Mouse (Mus musculus) layer of hippocampus, postnatal 14 days (tissue): ENCODE results near the gene Ablim1. TPM values are rescaled to one million over a fixed set of nuclear protein-coding genes. Genes with fewer than 3 reads are reported as not detected.

Experiments
- DNase-seq, 2 experiments: peaks; one replicate each; pipeline ENCODE4 v3.0.0; 2021 to 2022; ENCODE audit warnings: low spot score in 2 of 2, mixed read lengths in 1 of 2
- total RNA-seq, 2 experiments: library from RNA; stranded (reverse); gene quantifications; 2 replicates each; pipeline ENCODE4 v1.2.3; 2021

The Ablim1 gene
- total RNA-seq, 2 experiments from 2014 or later = 68.1 to 78.3 TPM

DNA sequence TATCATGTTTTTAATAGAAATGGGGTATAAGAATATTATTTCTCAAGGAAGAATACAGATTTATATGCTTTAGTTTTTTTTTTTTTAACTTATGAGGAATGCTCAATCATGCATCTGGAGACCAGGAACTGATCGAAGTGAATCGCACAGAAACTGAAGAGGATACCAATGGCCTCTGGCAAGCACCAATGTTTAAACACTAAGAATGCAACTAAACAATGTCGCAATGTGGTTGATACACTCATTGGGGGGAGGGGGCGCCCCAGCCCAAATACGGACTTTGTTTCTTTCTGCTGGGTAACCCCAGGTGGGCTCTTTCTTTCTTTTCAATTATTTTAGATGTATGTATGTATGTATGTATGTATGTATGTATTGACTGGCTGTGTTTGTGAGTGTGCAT, 90.3 kb downstream of the Ablim1 start:
- no peak for DNase-seq

DNA sequence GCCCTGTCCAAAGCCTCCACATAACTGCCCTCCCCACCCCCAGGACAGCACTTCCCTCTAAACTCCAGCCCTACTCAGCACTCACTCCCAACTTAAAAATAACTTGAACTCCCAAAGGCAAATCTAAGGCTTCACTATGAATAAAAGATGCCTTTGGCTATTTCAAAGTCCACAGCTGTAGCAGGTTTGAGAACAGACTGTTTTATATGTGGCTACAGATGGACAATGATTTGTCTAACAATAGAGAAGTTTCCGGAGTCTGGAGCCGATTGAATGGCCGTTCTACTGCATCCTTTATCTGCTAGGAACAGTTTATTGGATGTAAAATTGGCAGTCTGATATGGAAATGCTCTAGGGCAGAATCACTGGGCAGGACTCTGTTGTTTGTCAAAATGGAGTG, 91.0 kb downstream of the Ablim1 start:
- DNase-seq = no peak

DNA sequence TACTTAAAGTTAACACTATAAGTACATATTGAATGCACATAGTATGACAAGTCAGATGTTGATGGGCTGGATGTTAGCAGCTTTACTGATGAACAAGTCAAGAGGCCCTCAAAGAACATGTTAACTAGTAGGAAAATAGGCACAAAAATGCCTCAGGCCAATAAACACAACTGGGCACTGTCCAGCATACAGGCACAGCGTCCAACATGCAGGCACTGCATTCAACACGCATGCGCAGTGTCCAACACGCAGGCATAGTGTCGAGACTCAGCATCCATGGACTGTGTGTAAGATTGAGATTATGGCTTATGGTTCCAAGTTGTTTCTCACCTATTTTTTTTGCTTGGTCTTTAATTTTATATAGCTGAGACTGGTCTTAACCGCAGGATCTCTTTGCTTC, 92.1 kb downstream of the Ablim1 start:
- DNase-seq = no peak

DNA sequence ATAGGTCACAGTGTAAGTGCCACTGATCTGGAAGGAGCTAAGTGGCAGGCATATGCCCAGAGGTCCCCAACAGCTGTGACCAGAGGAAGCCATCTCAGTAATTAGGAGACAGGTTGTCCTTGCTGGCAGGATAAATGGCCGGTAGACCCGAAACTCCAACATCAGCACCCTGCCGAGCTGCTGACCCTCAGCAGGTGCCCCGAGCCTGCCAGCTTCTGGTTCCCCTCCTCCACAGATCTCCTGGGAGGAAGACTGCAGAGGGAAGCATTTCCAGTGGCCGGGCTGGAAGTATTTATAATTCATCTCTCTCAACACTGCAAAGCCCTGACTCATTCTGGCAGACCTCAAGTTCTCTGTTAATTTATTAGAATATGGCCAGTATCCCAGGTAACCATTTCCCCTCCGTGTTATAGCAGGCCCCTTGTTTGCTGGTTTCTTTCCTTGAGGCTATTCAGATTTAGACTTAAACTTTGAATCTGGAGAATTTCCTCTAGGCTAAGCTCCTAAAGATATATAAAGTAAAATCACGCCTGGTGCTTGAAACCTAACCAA, 93.0 kb downstream of the Ablim1 start:
- DNase-seq = no peak

DNA sequence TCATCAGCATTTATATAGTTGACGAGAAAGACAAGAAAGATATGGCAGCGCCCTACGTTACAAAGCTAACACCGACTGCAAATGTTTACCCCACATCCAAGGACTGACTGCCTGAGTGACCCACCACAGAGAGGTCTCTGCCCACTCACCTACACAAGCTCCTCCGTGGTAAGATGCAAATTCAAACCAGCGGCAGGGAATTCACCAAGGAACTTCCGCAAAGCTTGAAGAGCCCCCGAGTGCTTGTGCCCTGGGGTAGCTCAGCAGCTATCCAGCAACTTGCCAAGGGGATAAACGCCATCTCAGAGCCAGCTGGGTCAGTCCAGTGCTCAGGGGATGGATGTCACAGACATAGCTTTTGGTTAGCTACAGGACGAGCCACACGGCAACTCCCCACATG, 95.0 kb downstream of the Ablim1 start:
- no peak for DNase-seq

DNA sequence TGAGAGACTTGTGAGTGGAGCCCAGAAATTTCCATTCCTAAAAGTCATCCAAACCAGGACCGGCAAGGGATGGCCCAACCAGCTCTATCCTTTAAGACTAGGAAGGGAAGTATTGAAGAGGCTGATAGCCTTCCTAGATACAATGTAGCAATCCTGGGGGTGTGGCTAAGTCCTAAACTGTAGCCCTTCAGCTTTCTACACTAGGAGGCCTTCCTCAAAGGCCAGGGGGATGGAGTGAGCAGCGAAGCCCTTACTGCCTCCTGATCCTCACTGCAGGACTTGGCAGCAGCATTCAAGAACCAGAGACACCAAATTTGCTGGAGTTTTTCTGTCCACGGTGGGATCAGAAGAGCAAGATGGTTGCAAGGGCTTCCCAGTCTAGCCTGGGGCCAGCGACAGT, 97.6 kb downstream of the Ablim1 start:
- DNase-seq = no peak

DNA sequence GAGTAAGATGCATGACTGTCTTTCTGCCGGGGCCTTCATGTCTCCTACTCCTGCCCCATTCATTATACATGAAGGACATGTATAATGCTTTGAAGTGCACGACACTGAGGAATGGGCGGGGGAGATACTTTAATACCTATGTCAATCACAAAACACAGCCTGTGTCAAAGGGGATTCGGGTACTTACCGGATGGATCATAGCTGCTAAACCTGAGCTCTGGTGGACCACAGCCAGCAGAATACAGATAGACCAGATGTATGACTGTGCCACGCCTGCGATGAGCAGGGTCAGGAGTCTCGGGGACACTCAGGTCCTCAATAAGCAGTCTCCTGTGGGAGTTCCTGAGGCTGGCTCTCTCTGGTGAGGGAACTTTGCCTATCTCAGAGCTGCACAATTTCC, 99.2 kb downstream of the Ablim1 start:
- no peak for DNase-seq

DNA sequence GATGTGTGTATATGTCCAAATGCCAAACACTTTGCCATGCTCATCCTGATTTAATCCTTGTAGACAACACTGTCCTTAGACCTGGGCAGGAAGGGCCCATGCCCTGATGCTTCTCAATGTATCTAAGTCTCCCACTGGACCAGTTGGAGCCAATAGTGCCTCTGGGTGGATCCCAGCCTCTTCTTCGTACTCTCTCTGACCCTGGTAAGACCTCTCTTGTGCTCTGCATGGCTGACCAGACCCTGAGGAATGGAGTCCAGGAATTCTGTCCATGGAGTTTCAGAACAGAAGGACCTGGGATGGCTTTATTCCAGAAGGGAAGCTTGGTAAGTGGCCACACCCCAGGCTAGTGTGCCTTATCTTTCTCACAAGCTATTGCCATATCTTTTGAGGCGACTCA, 102.3 kb downstream of the Ablim1 start:
- no peak for DNase-seq

DNA sequence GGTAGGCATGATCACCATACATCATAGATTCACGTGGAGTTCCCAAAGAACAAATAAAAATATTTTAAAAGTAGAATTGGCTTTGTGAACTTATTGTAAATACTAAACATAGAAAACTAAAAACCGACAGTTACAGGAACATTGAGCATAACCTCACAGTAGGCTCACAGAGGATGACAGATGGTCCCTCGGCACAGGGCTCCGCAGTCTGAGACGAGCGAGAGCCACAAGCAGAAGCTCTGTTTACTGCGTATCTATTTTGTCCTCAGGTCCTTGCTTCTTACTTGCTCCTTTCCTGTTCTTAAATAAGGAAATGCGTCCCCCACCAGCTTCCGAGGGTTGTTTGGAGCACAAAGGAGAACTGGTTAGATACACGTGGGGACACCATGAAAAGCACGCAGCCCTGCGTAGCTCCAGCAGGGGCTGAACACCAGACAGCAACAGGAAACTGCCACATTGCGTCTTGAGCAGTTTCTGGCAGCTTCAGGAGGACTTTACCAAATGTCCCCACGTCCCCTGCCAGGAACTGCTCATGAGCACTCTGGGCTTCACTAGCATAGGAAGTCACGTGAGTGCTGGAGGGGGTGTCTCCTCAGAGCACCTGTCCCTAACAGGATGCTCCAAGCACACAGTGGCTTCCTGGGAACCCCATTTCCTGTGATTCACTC, 103.1 kb downstream of the Ablim1 start:
- DNase-seq = peak; percentile 65 to 76

DNA sequence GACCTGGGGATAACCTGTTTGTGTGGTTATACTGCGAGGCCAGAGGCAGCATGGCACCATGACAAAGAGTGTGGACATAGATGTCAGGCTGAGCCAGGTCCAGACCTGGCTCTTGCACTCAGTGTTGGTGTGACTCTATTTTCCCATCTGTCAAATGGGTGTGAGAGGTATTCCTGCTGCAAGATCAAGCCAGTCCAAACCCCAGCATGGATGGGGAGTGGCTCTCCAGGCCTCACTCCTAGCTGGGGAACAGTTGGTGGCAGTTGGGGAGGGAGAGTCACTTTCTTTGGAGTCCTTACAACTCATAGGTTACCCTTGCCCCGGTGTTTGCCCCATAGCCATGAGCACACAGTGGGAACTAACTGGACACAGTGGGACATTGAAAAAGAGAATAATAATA, 103.8 kb downstream of the Ablim1 start:
- DNase-seq = no peak

DNA sequence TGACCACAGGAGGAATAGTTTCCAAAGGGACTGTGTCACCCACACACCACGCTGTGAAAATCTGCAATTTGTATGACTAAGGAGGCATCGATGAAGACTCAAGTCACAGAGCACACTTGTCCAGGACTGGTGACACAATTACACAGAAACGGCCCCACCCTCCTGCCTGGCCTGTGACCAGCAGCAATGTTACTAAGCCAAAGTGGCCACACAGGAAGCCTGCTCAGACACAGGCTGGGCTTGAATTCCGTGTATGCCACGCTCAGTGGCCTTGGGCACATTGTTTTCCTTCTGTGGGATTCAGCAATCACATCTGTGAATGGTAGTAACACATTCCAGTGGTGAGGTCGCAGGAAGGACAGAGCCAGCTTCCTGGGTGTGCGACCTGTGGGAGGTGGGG, 110.6 kb downstream of the Ablim1 start:
- no peak for DNase-seq

DNA sequence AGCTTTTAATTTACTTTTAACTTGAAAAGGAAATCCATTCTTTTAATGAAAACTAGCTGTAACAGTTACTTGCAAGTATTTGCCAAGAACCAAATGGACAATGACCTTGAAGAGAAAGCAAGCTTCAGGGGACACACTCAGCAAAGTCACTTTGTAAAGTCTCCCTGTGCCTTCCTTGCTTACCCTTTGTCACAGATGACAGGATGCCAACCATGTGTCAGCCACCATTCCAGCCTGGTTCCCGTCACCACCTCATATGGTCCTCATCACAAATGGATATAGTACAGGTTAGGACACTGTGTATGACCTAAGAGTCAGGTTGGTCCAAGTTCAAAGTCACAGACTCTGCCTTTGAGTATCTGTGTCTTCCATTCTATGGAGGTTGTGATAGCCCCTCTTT, 112.2 kb downstream of the Ablim1 start:
- DNase-seq = no peak

DNA sequence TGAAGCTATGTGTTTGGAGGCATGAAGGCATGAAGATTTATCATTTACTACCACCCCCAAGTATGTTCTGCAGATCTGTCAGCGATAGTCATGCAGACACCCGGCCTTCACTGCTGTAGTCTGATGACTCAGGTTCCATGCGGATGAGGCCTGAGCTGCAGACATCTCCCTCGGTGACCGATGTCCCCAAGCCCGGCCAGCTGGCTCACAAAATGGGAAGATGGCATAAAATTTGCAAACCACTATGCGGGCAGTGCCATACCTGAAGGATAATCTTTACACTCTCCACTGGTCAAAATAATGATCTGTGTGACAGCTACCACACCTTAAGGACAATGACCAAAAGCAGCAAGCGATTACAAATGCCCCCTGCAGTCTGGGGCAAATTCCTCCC, 113.6 kb downstream of the Ablim1 start:
- DNase-seq = no peak

DNA sequence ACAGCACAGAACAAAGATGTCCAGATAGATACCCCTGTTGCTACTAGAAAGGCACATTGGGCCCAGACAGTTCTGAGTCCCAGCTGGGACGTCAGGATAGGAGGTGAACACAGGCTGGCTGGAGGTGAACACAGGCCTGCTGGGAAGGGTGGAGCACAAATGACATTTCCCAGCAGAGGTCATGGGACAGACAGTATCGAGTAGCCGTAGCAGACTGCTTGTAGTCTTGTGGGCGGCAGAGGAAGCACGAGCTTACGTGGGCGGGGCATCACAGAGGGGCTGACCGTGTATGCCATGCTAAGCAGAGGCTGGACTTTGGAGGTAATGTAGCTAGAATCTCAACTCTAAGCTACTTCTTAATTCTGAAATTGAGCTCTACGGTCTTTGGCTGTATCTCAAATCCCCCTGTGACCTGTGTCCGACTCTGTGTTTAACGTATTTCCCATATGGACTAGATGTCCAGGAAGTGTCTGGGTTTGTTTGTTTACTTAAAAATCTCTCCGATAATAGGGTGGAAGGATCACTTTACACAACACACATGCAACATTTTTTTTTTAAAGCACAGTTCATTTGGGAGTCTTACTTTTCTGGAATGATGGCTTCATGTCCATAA, 114.1 kb downstream of the Ablim1 start:
- no peak for DNase-seq

DNA sequence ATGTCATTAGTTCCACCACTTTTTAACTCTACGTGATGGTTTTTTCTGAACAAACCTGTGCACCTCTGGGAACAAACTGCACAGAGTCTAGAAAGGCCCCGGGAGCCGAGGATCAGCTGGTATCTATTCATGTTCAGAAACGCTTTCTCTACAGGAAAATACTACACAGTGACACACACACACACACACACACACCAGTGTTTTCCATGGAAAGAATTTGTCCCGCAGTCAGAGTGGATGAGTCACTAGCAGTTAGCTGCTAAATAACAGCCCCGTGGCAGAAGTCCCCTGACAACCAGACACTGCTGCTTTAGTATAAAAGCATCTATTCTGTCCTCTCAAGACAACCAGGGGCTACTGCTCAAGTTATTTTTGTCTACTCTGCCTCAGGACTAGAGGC, 115.4 kb downstream of the Ablim1 start:
- no peak for DNase-seq

DNA sequence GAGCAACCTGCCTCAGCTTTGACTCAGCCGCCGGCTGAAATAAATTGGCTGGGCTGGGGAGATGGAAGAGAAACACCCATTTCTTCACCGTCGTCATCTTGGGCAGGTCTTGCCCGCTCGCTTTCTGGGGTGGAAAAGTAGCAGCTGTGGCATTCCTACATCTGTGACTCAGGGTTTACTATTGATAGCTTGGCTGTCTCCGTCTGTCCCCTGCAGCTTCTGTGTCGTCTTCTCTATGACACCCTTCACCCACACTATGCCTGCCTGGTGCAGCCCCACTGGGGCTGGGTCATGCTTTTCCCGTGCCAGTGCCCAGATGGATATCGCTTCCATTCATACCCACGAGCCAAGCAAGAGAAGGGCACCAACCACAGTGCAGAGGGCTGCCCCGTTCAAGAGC, 116.2 kb downstream of the Ablim1 start:
- no peak for DNase-seq

DNA sequence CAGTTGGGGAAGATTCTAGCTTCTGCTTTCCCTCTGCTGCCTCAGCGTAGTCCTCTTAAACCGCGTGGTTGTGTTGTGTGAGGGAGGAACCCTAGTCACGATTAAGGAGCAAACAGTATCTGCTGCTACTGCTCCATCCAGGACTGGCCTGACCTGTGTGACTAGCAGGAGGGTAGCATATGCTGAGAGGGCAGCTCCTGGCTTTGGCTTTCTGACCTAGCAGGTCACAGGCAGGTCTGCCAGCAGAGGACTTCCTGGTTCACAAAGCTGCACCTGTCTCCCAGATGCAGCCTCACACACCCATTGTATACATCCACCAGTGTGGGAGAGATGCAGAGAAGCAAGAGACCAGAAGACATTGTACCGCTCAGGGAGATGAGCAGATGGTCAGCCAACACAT, 116.7 kb downstream of the Ablim1 start:
- DNase-seq = peak in 1 of 2 experiments; percentile 22

DNA sequence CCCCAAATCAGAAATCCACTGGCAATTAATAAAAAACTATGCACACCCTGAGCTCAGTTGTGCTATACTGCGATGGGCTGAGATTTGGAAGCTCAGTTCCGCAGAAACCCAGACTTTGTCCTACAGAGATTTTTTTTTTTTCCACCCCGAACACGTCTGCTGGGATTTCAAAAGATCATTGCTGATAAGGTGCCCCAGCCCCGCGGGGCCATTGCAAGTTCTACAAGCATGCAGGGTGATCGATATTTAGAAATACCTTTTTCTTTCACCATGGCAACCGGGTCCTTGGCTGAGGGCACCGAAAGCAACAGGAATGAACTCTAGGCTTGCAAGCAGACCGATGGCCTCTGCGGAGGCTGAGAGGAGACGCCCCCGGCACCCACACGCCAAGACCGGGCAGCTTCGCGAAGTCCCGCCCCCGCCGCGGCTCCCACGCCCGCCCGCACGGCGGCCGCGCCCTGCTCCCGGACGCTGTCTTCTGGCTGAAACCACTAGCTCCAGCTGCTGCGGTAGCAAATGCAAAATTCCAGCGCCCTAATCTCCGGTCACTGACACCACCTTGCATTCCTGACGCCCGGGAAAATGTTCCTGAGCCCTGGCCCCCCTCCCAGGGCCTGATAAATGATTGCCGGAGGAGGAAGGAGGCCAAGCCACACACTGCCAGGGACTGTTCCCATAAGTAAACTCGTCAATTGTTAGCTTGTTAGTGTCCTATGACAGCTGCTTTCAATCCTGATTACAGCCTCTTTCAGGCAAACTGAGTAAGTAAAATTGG, 117.5 kb downstream of the Ablim1 start:
- peak; percentile 19 to 21 for DNase-seq

DNA sequence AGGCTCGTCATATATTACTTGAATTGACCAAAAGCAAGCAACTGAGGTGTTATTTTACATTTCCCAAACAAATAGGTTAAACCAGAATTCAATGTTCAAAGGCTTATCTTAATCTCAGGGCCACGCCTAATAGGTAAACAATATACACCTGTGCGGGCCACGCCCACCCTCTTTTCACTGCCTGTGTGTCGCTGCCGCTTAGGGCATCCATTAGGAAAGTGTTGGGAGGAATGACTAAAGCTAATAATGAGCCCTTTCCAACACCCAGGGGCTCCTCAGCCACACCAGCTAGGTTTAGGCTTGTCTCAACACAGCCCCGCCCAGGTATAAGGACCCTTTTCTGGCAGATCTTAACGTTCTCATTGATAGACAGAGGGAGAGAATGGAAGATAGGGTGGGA, 118.1 kb downstream of the Ablim1 start:
- no peak for DNase-seq

DNA sequence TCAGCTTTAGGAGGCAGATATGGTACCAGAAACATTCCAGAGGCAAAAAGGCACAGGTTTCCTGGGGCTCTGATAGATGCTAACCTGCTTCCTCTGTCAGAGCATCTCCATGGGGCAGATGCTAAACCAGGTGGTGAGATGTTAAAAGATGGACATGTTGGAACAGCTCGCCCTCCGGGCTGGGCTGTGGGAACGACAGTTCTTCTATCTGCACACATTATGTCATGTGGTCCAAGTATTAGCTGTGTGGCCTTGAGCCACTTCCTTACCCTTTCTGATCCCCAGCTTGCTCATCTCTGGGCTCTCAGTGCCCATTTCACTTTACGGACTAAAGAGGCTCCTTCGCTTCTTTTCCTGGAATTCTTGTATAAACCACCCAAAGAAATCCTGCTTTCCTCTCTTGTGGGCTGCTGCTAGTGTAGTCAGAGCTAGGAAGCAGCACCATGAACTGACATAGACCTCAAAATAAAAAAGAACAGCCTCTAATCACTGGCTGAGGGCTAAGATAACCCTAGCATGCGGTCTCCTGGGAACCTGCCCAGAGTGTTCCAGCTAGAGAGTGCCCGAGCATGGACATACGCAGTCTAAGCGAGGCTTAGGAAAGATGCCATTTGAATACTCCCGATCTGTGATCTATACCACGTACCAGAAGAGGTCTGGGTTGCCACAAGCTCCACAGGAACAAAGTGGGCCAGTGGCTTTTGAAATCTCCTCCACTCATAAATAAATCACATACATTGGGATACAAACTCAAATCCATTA, 119.4 kb downstream of the Ablim1 start:
- DNase-seq = no peak

DNA sequence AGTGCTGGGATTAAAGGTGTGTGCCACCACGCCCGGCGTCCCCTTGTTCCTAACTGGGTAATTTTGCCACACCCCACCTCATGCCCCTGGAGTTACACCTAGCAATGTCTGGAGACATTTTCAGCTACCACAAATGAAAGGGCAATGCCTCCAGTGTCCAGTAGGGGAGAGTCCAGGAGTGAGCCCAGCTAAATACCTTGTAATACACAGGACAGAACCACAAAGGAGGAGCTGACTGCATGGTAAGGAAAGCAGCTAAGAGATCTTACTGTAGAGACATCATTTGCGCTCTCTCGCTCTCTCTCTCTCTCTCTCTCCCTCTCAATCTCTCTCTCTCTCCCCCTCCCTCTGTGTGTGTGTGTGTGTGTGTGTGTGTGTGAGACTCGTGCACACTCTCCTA, 120.8 kb downstream of the Ablim1 start:
- DNase-seq = no peak

DNA sequence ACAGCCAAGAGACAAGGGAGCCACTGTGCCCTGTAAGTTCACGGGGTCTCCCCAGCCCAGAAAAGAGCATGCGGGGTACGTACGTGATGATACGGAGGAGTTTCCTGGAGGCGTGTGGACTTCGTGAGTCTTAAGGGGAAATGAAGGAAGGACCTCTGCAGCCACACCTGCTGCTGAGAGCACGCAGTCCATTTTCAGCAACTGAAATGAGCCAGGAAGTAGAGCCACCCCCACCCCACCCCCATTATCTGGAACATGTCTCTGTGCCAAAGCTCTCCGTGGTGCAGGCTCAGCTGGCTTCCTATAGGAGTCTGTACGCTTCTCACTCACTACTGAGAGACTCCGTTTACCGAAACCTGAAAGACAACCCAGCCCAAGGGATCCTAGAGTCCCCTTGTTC, 121.3 kb downstream of the Ablim1 start:
- no peak for DNase-seq
